Mouse (Mus musculus): Measurements from ENCODE around the gene Snap47.

GRCm38 (mm10) chr11:59483212-59483611, 32.2 kb upstream of the Snap47 start:
- no peak for TF ChIP-seq POLR2A (IDR thresholded peaks at IDR 0.05; ENCODE audit: extremely low read depth, insufficient read depth, low read length)
- TF ChIP-seq CTCF (IDR thresholded peaks at IDR 0.05; ENCODE audit: extremely low read depth, insufficient read depth, low read length) = peak; percentile 39; the same call in 1 of the 2 replicates
